Mouse (Mus musculus) liver, embryonic 14.5 days (tissue): Measurements from ENCODE around the gene Rassf3.

Experiments
- CTCF ChIP-seq: IDR thresholded peaks from 2 replicates; pipeline ENCODE4 v1.5.1; 2016; ENCODE audit warnings: antibody characterized with exemption, low read depth, control low read depth
- EP300 ChIP-seq: IDR thresholded peaks from 2 replicates; pipeline ENCODE4 v1.6.1; 2016; ENCODE audit warnings: antibody characterized with exemption, low read depth

DNA sequence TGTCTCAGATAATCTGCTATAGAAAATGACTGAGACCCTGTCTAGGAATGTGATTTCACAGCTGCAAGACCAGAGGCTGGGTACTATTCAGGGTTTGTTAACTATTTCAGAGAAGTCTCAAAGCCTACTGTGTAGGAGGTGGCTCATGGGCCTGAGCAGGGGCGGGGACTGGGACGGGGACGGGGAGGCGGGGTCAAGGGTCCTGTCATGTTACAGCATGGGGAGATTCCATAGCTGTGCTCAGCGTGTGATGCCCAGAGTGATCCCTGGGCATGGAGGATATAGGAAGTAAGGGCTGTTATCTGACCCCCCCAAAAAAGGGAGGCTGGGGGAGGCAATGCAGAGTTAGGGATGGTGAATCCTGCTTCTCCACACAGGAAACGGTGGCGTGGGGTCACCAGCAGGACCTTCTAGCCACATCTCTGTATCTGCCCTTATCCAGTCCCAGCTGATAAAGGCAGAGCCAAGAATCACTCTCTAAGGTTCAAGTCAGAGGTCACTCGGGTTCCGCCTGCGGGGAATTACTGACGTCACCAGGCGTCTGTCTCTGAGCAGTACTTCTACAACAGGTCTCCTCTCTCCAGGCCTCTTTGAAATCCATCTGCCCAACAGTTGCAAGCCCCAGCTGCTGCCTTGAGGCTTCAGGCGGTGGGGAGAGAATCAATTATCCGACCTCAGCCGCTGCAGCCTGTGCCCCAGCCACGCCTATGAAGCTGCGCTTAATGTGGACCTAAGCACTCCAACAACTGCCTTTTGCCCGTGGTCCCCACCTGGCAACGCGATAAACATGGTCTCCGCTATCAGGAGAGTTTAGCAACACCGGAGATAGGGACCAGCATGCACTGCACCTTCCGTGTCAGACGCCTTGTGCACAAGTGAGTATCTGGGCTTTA, 33.9 kb upstream of the Rassf3 start:
- no peak for TF ChIP-seq CTCF
- no peak for TF ChIP-seq EP300
